Mouse (Mus musculus): Measurements from ENCODE around the gene Myo9b. TPM values are rescaled to one million over a fixed set of nuclear protein-coding genes. Genes with fewer than 3 reads are reported as not detected.

Gene Myo9b
- polyA plus RNA-seq, 1 experiment = 17.7 TPM

GRCm38 (mm10) chr8:71367529-71368176 lies 95.1 kb downstream of the Myo9b start:
- no peak for DNase-seq (ENCODE audit: low read depth)

GRCm38 (mm10) chr8:71368366-71368765 lies 95.9 kb downstream of the Myo9b start:
- DNase-seq (ENCODE audit: low read depth) = no peak

GRCm38 (mm10) chr8:71369040-71369718 lies 96.7 kb downstream of the Myo9b start:
- no peak for DNase-seq (ENCODE audit: low read depth)

- DNase-seq (ENCODE audit: low read depth) = no peak
These were observed 98.3 kb downstream of the Myo9b start for GRCm38 (mm10) chr8:71370711-71371235.

GRCm38 (mm10) chr8:71371236-71371848 lies 98.8 kb downstream of the Myo9b start, which contains the start of gene Ocel1:
Ocel1 (plus strand) TSS chr8:71371298.
- DNase-seq (ENCODE audit: low read depth) = no peak

GRCm38 (mm10) chr8:71372427-71372826 lies 99.9 kb downstream of the Myo9b start:
- DNase-seq (ENCODE audit: low read depth) = no peak

- DNase-seq (ENCODE audit: low read depth) = no peak
These were observed 100.5 kb downstream of the Myo9b start for GRCm38 (mm10) chr8:71373000-71373399.

GRCm38 (mm10) chr8:71374616-71375206 lies 102.2 kb downstream of the Myo9b start:
- no peak for DNase-seq (ENCODE audit: low read depth)

GRCm38 (mm10) chr8:71375581-71376422 lies 103.3 kb downstream of the Myo9b start:
- no peak for DNase-seq (ENCODE audit: low read depth)

- no peak for DNase-seq (ENCODE audit: low read depth)
These were observed 104.0 kb downstream of the Myo9b start for GRCm38 (mm10) chr8:71376423-71377030.

- no peak for DNase-seq (ENCODE audit: low read depth)
These were observed 106.5 kb downstream of the Myo9b start for GRCm38 (mm10) chr8:71379008-71379407.

- DNase-seq (ENCODE audit: low read depth) = no peak
These were observed 107.1 kb downstream of the Myo9b start for GRCm38 (mm10) chr8:71379512-71380075.

- DNase-seq (ENCODE audit: low read depth) = no peak
These were observed 108.0 kb downstream of the Myo9b start for GRCm38 (mm10) chr8:71380178-71381171.

GRCm38 (mm10) chr8:71381421-71381970 lies 109.0 kb downstream of the Myo9b start, which contains the start of gene Nr2f6:
Nr2f6 (minus strand) TSS chr8:71381960.
- no peak for DNase-seq (ENCODE audit: low read depth)

GRCm38 (mm10) chr8:71381971-71382961 lies 109.8 kb downstream of the Myo9b start:
- no peak for DNase-seq (ENCODE audit: low read depth)

- no peak for DNase-seq (ENCODE audit: low read depth)
These were observed 110.9 kb downstream of the Myo9b start for GRCm38 (mm10) chr8:71383396-71383795.

GRCm38 (mm10) chr8:71383860-71384259 lies 111.3 kb downstream of the Myo9b start:
- no peak for DNase-seq (ENCODE audit: low read depth)

Measured in gonadal fat pad, adult 2 months (tissue).